9 mouse cellular contexts compared by ENCODE assay signal in genomic region chr13:53443602-53444001, GRCm38 (mm10). TPM values are rescaled to one million over a fixed set of nuclear protein-coding genes. Genes with fewer than 3 reads are reported as not detected.
DNase-seq lines count a peak whose midpoint lies in the region; ATAC-seq and TF ChIP-seq lines count a peak whose summit lies in the region.
"Had no signal": no experiment of that assay in that cellular context is flagged by ENCODE, and none has a peak within 500 bp of the region (broad histone marks: within the 10 kb centered on the region; RNA-seq: fewer than 3 reads in every experiment).

No protein-coding gene starts in this region.

- no peaks in the 10 kb centered on the region for H3K36me3 ChIP-seq in kidney, adult 2 months (ENCODE audit: control insufficient read depth, insufficient read depth, low read length)

- no peak overlapping the region for H3K4me3 ChIP-seq in kidney, adult 2 months (ENCODE audit: insufficient read depth, low read depth, low read length)
- H3K4me3 ChIP-seq: myocyte had no signal

- 34% methylated on average over 3 of the region's 3 CpGs for WGBS in kidney, adult 2 months

- H3K27ac ChIP-seq in kidney, adult 2 months (ENCODE audit: insufficient read depth, low read depth, low read length), result no peak overlapping the region

- no peak for TF ChIP-seq CTCF in kidney, adult 2 months (conservative IDR thresholded peaks at IDR 0.05; ENCODE audit: insufficient read depth, insufficient read length, low read depth, low read length)

- TF ChIP-seq POLR2A in kidney, adult 2 months (IDR thresholded peaks at IDR 0.05; ENCODE audit: low read depth, low read length), result no peak

- peak; percentile 17 for DNase-seq in kidney, adult 2 months
- DNase-seq in kidney, adult 18-20 months, result no peak
- DNase-seq in ES-CJ7 (ENCODE audit: low read depth, low spot score), result peak; percentile 81
- peak; percentile 69 for DNase-seq in adrenal gland, postnatal 25 days
- DNase-seq in layer of hippocampus, postnatal 14 days (ENCODE audit: low spot score in 2 of 2), result peak; percentile 58 to 81
- DNase-seq in right cerebral cortex, adult 18-20 months, result peak; percentile 60

- H3K27me3 ChIP-seq in kidney, adult 2 months (replicated peaks; ENCODE audit: control insufficient read depth, insufficient read depth, low read length), result no peaks in the 10 kb centered on the region

- no peaks in the 10 kb centered on the region for H3K4me1 ChIP-seq in kidney, adult 2 months (ENCODE audit: control insufficient read depth, insufficient read depth, low read length)

- ATAC-seq in granulocyte monocyte progenitor cell, adult 5-6 weeks (replicated peaks; ENCODE audit: poor library complexity, severe bottlenecking), result peak; percentile 44; the same call in 1 of the 2 replicates
- ATAC-seq in CD4-positive, CD25-positive, alpha-beta regulatory T cell, adult 4 months, result no peak

RNA-seq across cellular contexts. Expression of gene Msx2, which starts 29.3 kb away (rescaled TPM):
- 0.29 and 0.34 TPM in 2 replicates for polyA plus RNA-seq in kidney, adult 2 months (2012; rRNA removed)
- 0.97 and 1.0 TPM in 2 replicates for total RNA-seq in adrenal gland, postnatal 25 days (2021)
- total RNA-seq in granulocyte monocyte progenitor cell, adult 5-6 weeks (2014; fragmentation: Nextera tagmentation), result not detected in 2 replicates
- not detected in 2 replicates for total RNA-seq in granulocyte monocyte progenitor cell, adult 5-6 weeks (2017)
- 1 to 10 TPM in 1 of 2 experiments, under 1 TPM in 1; 0.94 to 1.0 TPM for total RNA-seq in layer of hippocampus, postnatal 14 days (2021)
- polyA plus RNA-seq in CD4-positive, CD25-positive, alpha-beta regulatory T cell, adult 4 months (2017; shearing (Covaris generic)), result not detected
